Mouse (Mus musculus) frontal cortex, postnatal 36 days (tissue): ENCODE data around the gene Vmn2r5.
"Not testable (repeated sequence)": the region's sequence is repeated elsewhere in the genome, so short reads cannot be mapped to it uniquely, and the experiment has no call there.

ENCODE experiments used
- DNase-seq, 2 experiments: peaks; one replicate each; pipeline ENCODE4 v3.0.0; 2022; ENCODE audit warnings: low spot score in 2 of 2

Gene Vmn2r5

GRCm38 (mm10) chr3:64509742-64510141, at the start of gene Vmn2r5:
Gene Vmn2r5 (minus strand): TSS chr3:64509842.
- DNase-seq = not testable (repeated sequence)

DNA sequence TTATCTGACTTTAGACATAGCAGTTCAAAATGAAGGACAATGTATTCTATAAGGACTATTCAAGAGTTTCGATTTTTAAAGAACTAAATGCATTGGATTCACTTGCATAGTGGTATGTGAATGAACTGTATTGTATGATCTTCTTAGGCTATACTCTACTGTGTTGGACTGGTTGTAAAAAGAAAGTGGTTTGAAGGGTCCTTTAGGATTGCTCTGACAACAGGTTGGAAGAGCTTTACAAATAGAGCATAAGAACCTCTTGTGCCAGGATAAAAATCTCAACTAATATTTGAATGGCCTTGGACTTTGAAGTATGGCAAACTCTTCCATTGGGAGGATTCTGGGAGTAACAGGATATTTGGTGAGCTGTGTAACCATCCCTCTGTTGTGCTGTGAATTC, 13.9 kb upstream of the Vmn2r5 start:
- not testable (repeated sequence) for DNase-seq
